In the genomic region with DNA sequence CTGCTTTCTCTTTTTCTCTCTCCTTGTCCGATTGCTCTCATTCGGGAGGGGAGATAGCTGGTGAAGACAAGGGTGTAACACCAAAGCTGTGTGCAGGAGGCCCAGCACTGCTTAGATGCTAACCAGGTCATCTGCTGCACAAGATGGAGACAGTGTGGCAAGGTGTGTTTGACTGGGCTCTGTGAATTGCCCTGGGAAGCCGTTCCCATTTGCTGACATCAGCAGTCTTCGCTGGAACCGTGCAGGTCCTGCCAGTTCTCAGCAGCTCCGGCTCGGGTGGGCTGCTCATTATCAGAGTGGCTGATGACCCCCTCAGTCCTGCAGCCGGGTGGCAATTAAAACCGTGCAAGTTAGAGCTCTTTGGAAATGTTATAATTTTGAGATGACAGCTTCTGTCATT, we compare ENCODE assay signal across 14 mouse cellular contexts.
"Had no signal": no experiment of that assay in that cellular context is flagged by ENCODE, and none has a peak within 500 bp of the region (broad histone marks: within the 10 kb centered on the region; RNA-seq: fewer than 3 reads in every experiment).

No protein-coding gene starts in this region.

- H3K27me3 ChIP-seq: midbrain, embryonic 15.5 days; neural tube, embryonic 12.5 days; stomach, embryonic 15.5 days had no signal

- H3K36me3 ChIP-seq: midbrain, embryonic 13.5 days; midbrain, embryonic 15.5 days; neural tube, embryonic 12.5 days; stomach, embryonic 15.5 days had no signal

- H3K27ac ChIP-seq: midbrain, embryonic 13.5 days; midbrain, embryonic 15.5 days; neural tube, embryonic 12.5 days; stomach, embryonic 15.5 days; stomach, postnatal 0 days had no signal

- DNase-seq: lung, adult 18-20 months; lung, embryonic 14.5 days; lung, postnatal 10 days; lung, postnatal 4 days; right cerebral cortex, postnatal 14 days; thymus, adult 2 months; thymus, postnatal 25 days; thymus, postnatal 4 days had no signal

- H3K4me3 ChIP-seq: midbrain, embryonic 13.5 days; midbrain, embryonic 15.5 days; neural tube, embryonic 12.5 days; stomach, embryonic 15.5 days had no signal

- H3K9ac ChIP-seq: lung, embryonic 14.5 days; midbrain, embryonic 13.5 days; midbrain, embryonic 15.5 days; neural tube, embryonic 12.5 days; stomach, embryonic 15.5 days had no signal

- H3K4me1 ChIP-seq: midbrain, embryonic 13.5 days; midbrain, embryonic 15.5 days; neural tube, embryonic 12.5 days; stomach, embryonic 15.5 days had no signal

- H3K4me2 ChIP-seq: lung, embryonic 14.5 days; midbrain, embryonic 11.5 days; midbrain, embryonic 13.5 days; midbrain, embryonic 15.5 days; neural tube, embryonic 12.5 days; stomach, embryonic 15.5 days had no signal

- ATAC-seq: midbrain, embryonic 13.5 days; midbrain, embryonic 15.5 days had no signal

- H3K9me3 ChIP-seq: midbrain, embryonic 13.5 days; midbrain, embryonic 15.5 days; neural tube, embryonic 12.5 days; stomach, embryonic 15.5 days had no signal
